Mouse (Mus musculus): ENCODE measurements at regions not wholly inside any gene's neighbourhood (a gene's known extent, or its start where the extent isn't known, plus 50 kb on each side); places are given as distances from the start of the nearest gene placed in this dataset.

DNA sequence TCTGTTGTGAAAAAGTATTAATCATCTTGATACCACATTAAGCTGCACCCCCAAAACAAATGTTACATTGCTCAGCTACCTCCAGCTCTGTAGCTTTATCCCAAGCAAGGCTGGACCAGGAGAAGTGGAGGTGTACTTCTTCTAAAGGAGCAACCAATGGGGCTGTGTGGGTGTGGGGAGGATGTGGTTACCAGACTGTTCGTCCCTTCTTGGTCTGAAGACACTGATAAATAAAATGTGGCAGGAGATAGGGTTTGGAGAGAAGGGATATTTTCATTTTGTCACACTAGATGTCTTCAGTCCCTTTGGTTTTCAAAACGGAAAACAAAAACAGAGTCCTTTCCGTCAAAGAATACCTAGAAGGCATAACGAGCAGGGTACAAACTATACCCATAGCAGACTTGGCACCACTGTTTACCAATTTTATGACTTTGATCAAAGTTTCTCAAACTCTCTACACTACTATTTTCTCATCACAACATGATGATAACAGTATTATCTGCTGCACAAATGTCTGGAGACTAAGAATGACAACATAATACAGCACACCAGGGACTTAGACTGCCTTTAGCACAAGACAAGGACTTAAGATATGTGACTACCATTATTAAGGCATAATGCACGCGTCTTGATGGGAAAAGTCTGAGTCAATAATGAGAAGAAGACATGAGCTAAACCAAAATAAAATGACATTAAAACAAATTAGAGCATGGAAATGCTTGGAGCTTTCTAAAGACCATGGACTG, 253.4 kb upstream of the Rag2 start:
- dilution Hi-C loops (cut with MboI; ENCODE audit: extremely low pct_ligation_motif_present, extremely low pct_unique_long_range_greater_than_20kb, low sequenced_read_pairs), result no loop called here
- in situ Hi-C loops (cut with MboI; ENCODE audit: low pct_ligation_motif_present, low pct_unique_long_range_greater_than_20kb, low sequenced_read_pairs), result no loop called here
- Histone ChIP-seq H3K9me3 (replicated peaks; ENCODE audit: low read length) (no peaks in the 10 kb centered on the region), H3K27me3 (replicated peaks) (no peaks in the 10 kb centered on the region), H3K4me2 (ENCODE audit: insufficient read depth, low read depth, poor library complexity, severe bottlenecking) (no peak overlapping the region), H3K27ac (ENCODE audit: insufficient read depth, low read depth) (no peak overlapping the region), H3K4me3 (replicated peaks in 1 of 3; ENCODE audit: low read depth in 2 of 3, low read length in 2 of 3, poor library complexity in 1 of 3) (no peak overlapping the region), H3K36me3 (replicated peaks in 1 of 2; ENCODE audit: control insufficient read depth in 1 of 2, insufficient read depth in 1 of 2, low read length in 1 of 2) (no peaks in the 10 kb centered on the region), H3K9ac (ENCODE audit: insufficient read depth, low read depth) (no peak overlapping the region), H3K79me2 (replicated peaks; ENCODE audit: control insufficient read depth, extremely low read depth, insufficient read depth, poor library complexity, severe bottlenecking) (no peaks in the 10 kb centered on the region), H3K4me1 (ENCODE audit: control insufficient read depth in 1 of 2, insufficient read depth in 2 of 2) (peaks cover 0 to 5% of the 10 kb centered on the region in 2 experiments; a peak in 1 of 4 replicates)
- DNase-seq (ENCODE audit: extremely low read depth), result no peak
- TF ChIP-seq RCOR1 (conservative IDR thresholded peaks at IDR 0.05; ENCODE audit: low read depth, low read length), result no peak
- TF ChIP-seq SMC3 (IDR thresholded peaks at IDR 0.05; ENCODE audit: low read depth, low read length), result no peak
- TF ChIP-seq ZNF384 (IDR thresholded peaks at IDR 0.05; ENCODE audit: low read depth, low read length), result no peak
- no peak for TF ChIP-seq ELF1 (IDR thresholded peaks at IDR 0.05; ENCODE audit: low read depth, low read length)
- TF ChIP-seq EP300 (IDR thresholded peaks at IDR 0.05; ENCODE audit: low read length), result no peak
- TF ChIP-seq BHLHE40 (IDR thresholded peaks at IDR 0.05; ENCODE audit: low read depth, low read length), result no peak
- no peak for TF ChIP-seq E2F4 (IDR thresholded peaks at IDR 0.05; ENCODE audit: insufficient replicate concordance, low read depth, low read length)
- TF ChIP-seq TBP (conservative IDR thresholded peaks at IDR 0.05; ENCODE audit: low read depth, low read length), result no peak
- no peak for TF ChIP-seq MAFK (IDR thresholded peaks at IDR 0.05; ENCODE audit: insufficient replicate concordance, low read length)
- no peak for TF ChIP-seq USF1 (IDR thresholded peaks at IDR 0.05; ENCODE audit: low read depth, low read length)
- TF ChIP-seq PAX5 (IDR thresholded peaks at IDR 0.05; ENCODE audit: low read length), result no peak
- no peak for TF ChIP-seq CHD1 (IDR thresholded peaks at IDR 0.05; ENCODE audit: low read depth, low read length)
- no peak for TF ChIP-seq NELFE (IDR thresholded peaks at IDR 0.05; ENCODE audit: low read depth, low read length)

DNA sequence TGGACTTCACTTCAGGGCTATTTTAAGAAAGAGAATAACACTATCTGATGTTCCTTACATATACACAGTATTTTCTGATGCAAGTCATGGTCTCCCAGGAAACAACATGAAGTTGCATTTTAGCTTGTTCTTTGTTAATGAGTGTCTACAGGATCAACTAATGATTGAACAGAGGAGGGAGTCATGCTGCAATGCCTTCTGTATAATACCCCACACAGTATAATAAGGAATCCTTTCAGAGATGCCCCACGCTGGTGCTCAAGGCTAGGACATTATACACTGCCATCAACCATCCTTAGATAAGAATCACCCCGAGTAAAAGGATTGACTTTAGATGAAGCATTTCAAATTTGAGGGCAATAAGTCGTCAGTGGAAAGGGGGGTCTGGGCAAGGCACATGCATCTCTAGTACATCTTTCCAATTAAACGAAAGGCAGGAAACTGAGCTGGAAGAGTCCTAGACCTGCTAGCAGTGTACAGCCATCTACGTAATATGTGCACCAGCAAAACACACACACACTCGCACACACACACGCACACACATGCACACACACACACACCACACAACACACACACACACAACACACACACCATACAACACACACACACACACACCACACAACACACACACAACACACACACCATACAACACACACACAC, 252.6 kb upstream of the Rag2 start:
- H3K27ac ChIP-seq (ENCODE audit: insufficient read depth, low read depth), result no peak overlapping the region
- peaks cover 0 to 5% of the 10 kb centered on the region in 2 experiments; a peak in 1 of 4 replicates for H3K4me1 ChIP-seq (ENCODE audit: control insufficient read depth in 1 of 2, insufficient read depth in 2 of 2)
- H3K4me2 ChIP-seq (ENCODE audit: insufficient read depth, low read depth, poor library complexity, severe bottlenecking), result no peak overlapping the region
- in situ Hi-C loops (cut with MboI; ENCODE audit: low pct_ligation_motif_present, low pct_unique_long_range_greater_than_20kb, low sequenced_read_pairs), result no loop called here
- H3K4me3 ChIP-seq (replicated peaks in 1 of 3; ENCODE audit: low read depth in 2 of 3, low read length in 2 of 3, poor library complexity in 1 of 3), result no peak overlapping the region
- no peaks in the 10 kb centered on the region for H3K9me3 ChIP-seq (replicated peaks; ENCODE audit: low read length)
- no peak for DNase-seq (ENCODE audit: extremely low read depth)
- no peaks in the 10 kb centered on the region for H3K27me3 ChIP-seq (replicated peaks)
- dilution Hi-C loops (cut with MboI; ENCODE audit: extremely low pct_ligation_motif_present, extremely low pct_unique_long_range_greater_than_20kb, low sequenced_read_pairs), result no loop called here
- H3K9ac ChIP-seq (ENCODE audit: insufficient read depth, low read depth), result no peak overlapping the region
- H3K79me2 ChIP-seq (replicated peaks; ENCODE audit: control insufficient read depth, extremely low read depth, insufficient read depth, poor library complexity, severe bottlenecking), result no peaks in the 10 kb centered on the region
- H3K36me3 ChIP-seq (replicated peaks in 1 of 2; ENCODE audit: control insufficient read depth in 1 of 2, insufficient read depth in 1 of 2, low read length in 1 of 2), result no peaks in the 10 kb centered on the region
- TF ChIP-seq MAX (IDR thresholded peaks at IDR 0.05; ENCODE audit: low read length), result no peak

Data from CH12.LX (cell line).